Mouse (Mus musculus): ENCODE data around the gene Ech1. TPM values are rescaled to one million over a fixed set of nuclear protein-coding genes. Genes with fewer than 3 reads are reported as not detected.

Gene Ech1
- polyA plus RNA-seq, 1 experiment: 132 TPM

GRCm38 (mm10) chr7:28847273-28847672 lies 22.3 kb downstream of the Ech1 start:
- Histone ChIP-seq H3K27me3 (ENCODE audit: control insufficient read depth, insufficient read depth, insufficient read length) (no peaks in the 10 kb centered on the region), H3K36me3 (ENCODE audit: control insufficient read depth, insufficient read depth) (no peaks in the 10 kb centered on the region), H3K79me2 (ENCODE audit: control insufficient read depth, insufficient read depth) (no peaks in the 10 kb centered on the region), H3K4me2 (ENCODE audit: low read depth) (no peak overlapping the region), H3ac (ENCODE audit: control insufficient read depth, insufficient read length) (no peak overlapping the region), H3K4me3 (no peak overlapping the region)
- TF ChIP-seq POLR2AphosphoS2 (IDR thresholded peaks at IDR 0.05; ENCODE audit: insufficient read length, low read depth) (no peak), POLR2A (IDR thresholded peaks at IDR 0.05; ENCODE audit: insufficient read length, low read depth) (no peak), USF1 (IDR thresholded peaks at IDR 0.05; ENCODE audit: low read depth) (no peak), MYOD1 (IDR thresholded peaks at IDR 0.05; ENCODE audit: control insufficient read depth in 1 of 3, insufficient read length in 2 of 3, low read depth in 2 of 3) (no peak), CEBPB (IDR thresholded peaks at IDR 0.05; ENCODE audit: insufficient read depth, poor library complexity, severe bottlenecking) (no peak), MYOG (IDR thresholded peaks at IDR 0.05; ENCODE audit: control insufficient read depth in 1 of 3, insufficient read depth in 1 of 3, insufficient read length in 2 of 3, low read depth in 2 of 3) (no peak)

GRCm38 (mm10) chr7:28849700-28850236 lies 24.8 kb downstream of the Ech1 start:
- Histone ChIP-seq H3K4me2 (ENCODE audit: low read depth) (no peak overlapping the region), H3ac (ENCODE audit: control insufficient read depth, insufficient read length) (no peak overlapping the region), H3K79me2 (ENCODE audit: control insufficient read depth, insufficient read depth) (no peaks in the 10 kb centered on the region), H3K36me3 (ENCODE audit: control insufficient read depth, insufficient read depth) (no peaks in the 10 kb centered on the region), H3K4me3 (no peak overlapping the region), H3K27me3 (ENCODE audit: control insufficient read depth, insufficient read depth, insufficient read length) (no peaks in the 10 kb centered on the region)
- TF ChIP-seq TCF12 (IDR thresholded peaks at IDR 0.05; ENCODE audit: insufficient read depth, poor library complexity, severe bottlenecking) (no peak), MYOG (IDR thresholded peaks at IDR 0.05; ENCODE audit: control insufficient read depth in 1 of 3, insufficient read depth in 1 of 3, insufficient read length in 2 of 3, low read depth in 2 of 3) (no peak), E2F4 (IDR thresholded peaks at IDR 0.05; ENCODE audit: insufficient read depth) (no peak), MYOD1 (IDR thresholded peaks at IDR 0.05; ENCODE audit: control insufficient read depth in 1 of 3, insufficient read length in 2 of 3, low read depth in 2 of 3) (no peak), TCF3 (IDR thresholded peaks at IDR 0.05; ENCODE audit: insufficient read length, low read depth) (no peak), SRF (IDR thresholded peaks at IDR 0.05; ENCODE audit: control insufficient read depth, insufficient read length, low read depth) (no peak), POLR2AphosphoS2 (IDR thresholded peaks at IDR 0.05; ENCODE audit: insufficient read length, low read depth) (no peak), USF1 (IDR thresholded peaks at IDR 0.05; ENCODE audit: low read depth) (no peak), CEBPB (IDR thresholded peaks at IDR 0.05; ENCODE audit: insufficient read depth, poor library complexity, severe bottlenecking) (no peak), POLR2A (IDR thresholded peaks at IDR 0.05; ENCODE audit: insufficient read length, low read depth) (no peak), MAX (IDR thresholded peaks at IDR 0.05; ENCODE audit: low read depth) (no peak)

GRCm38 (mm10) chr7:28850642-28851041 lies 25.6 kb downstream of the Ech1 start:
- Histone ChIP-seq H3K79me2 (ENCODE audit: control insufficient read depth, insufficient read depth) (no peaks in the 10 kb centered on the region), H3K4me3 (no peak overlapping the region), H3ac (ENCODE audit: control insufficient read depth, insufficient read length) (no peak overlapping the region), H3K4me2 (ENCODE audit: low read depth) (no peak overlapping the region), H3K27me3 (ENCODE audit: control insufficient read depth, insufficient read depth, insufficient read length) (no peaks in the 10 kb centered on the region), H3K36me3 (ENCODE audit: control insufficient read depth, insufficient read depth) (no peaks in the 10 kb centered on the region)
- TF ChIP-seq MYOD1 (IDR thresholded peaks at IDR 0.05; ENCODE audit: control insufficient read depth in 1 of 3, insufficient read length in 2 of 3, low read depth in 2 of 3) (no peak), REST (IDR thresholded peaks at IDR 0.05; ENCODE audit: insufficient read depth, insufficient read length) (no peak), TCF12 (IDR thresholded peaks at IDR 0.05; ENCODE audit: insufficient read depth, poor library complexity, severe bottlenecking) (no peak), SRF (IDR thresholded peaks at IDR 0.05; ENCODE audit: control insufficient read depth, insufficient read length, low read depth) (no peak), MYOG (IDR thresholded peaks at IDR 0.05; ENCODE audit: control insufficient read depth in 1 of 3, insufficient read depth in 1 of 3, insufficient read length in 2 of 3, low read depth in 2 of 3) (no peak), E2F4 (IDR thresholded peaks at IDR 0.05; ENCODE audit: insufficient read depth) (no peak), USF1 (IDR thresholded peaks at IDR 0.05; ENCODE audit: low read depth) (no peak), POLR2A (IDR thresholded peaks at IDR 0.05; ENCODE audit: insufficient read length, low read depth) (no peak)

GRCm38 (mm10) chr7:28859953-28860352 lies 34.9 kb downstream of the Ech1 start:
- no peaks in the 10 kb centered on the region for H3K36me3 ChIP-seq (ENCODE audit: control insufficient read depth, insufficient read depth)
- no peak overlapping the region for H3K4me3 ChIP-seq
- H3ac ChIP-seq (ENCODE audit: control insufficient read depth, insufficient read length): no peak overlapping the region
- H3K27me3 ChIP-seq (ENCODE audit: control insufficient read depth, insufficient read depth, insufficient read length): no peaks in the 10 kb centered on the region
- TF ChIP-seq E2F4 (IDR thresholded peaks at IDR 0.05; ENCODE audit: insufficient read depth): no peak
- no peak for TF ChIP-seq TCF12 (IDR thresholded peaks at IDR 0.05; ENCODE audit: insufficient read depth, poor library complexity, severe bottlenecking)
- no peak for TF ChIP-seq REST (IDR thresholded peaks at IDR 0.05; ENCODE audit: insufficient read depth, insufficient read length)
- no peak for TF ChIP-seq TCF3 (IDR thresholded peaks at IDR 0.05; ENCODE audit: insufficient read length, low read depth)
- no peak for TF ChIP-seq USF1 (IDR thresholded peaks at IDR 0.05; ENCODE audit: low read depth)
- no peak for TF ChIP-seq POLR2A (IDR thresholded peaks at IDR 0.05; ENCODE audit: insufficient read length, low read depth)
- TF ChIP-seq SRF (IDR thresholded peaks at IDR 0.05; ENCODE audit: control insufficient read depth, insufficient read length, low read depth): no peak
- H3K79me2 ChIP-seq (ENCODE audit: control insufficient read depth, insufficient read depth): no peaks in the 10 kb centered on the region
- no peak overlapping the region for H3K4me2 ChIP-seq (ENCODE audit: low read depth)

GRCm38 (mm10) chr7:28860898-28861297 lies 35.9 kb downstream of the Ech1 start:
- Histone ChIP-seq H3K36me3 (ENCODE audit: control insufficient read depth, insufficient read depth) (no peaks in the 10 kb centered on the region), H3K79me2 (ENCODE audit: control insufficient read depth, insufficient read depth) (no peaks in the 10 kb centered on the region), H3K4me2 (ENCODE audit: low read depth) (no peak overlapping the region), H3ac (ENCODE audit: control insufficient read depth, insufficient read length) (no peak overlapping the region), H3K4me3 (no peak overlapping the region), H3K27me3 (ENCODE audit: control insufficient read depth, insufficient read depth, insufficient read length) (no peaks in the 10 kb centered on the region)
- TF ChIP-seq CEBPB (IDR thresholded peaks at IDR 0.05; ENCODE audit: insufficient read depth, poor library complexity, severe bottlenecking) (no peak), POLR2AphosphoS2 (IDR thresholded peaks at IDR 0.05; ENCODE audit: insufficient read length, low read depth) (no peak), TCF3 (IDR thresholded peaks at IDR 0.05; ENCODE audit: insufficient read length, low read depth) (no peak), E2F4 (IDR thresholded peaks at IDR 0.05; ENCODE audit: insufficient read depth) (no peak), TCF12 (IDR thresholded peaks at IDR 0.05; ENCODE audit: insufficient read depth, poor library complexity, severe bottlenecking) (no peak), POLR2A (IDR thresholded peaks at IDR 0.05; ENCODE audit: insufficient read length, low read depth) (no peak), MAX (IDR thresholded peaks at IDR 0.05; ENCODE audit: low read depth) (no peak), REST (IDR thresholded peaks at IDR 0.05; ENCODE audit: insufficient read depth, insufficient read length) (no peak), MYOD1 (IDR thresholded peaks at IDR 0.05; ENCODE audit: control insufficient read depth in 1 of 3, insufficient read length in 2 of 3, low read depth in 2 of 3) (no peak), MYOG (IDR thresholded peaks at IDR 0.05; ENCODE audit: control insufficient read depth in 1 of 3, insufficient read depth in 1 of 3, insufficient read length in 2 of 3, low read depth in 2 of 3) (no peak), SRF (IDR thresholded peaks at IDR 0.05; ENCODE audit: control insufficient read depth, insufficient read length, low read depth) (no peak), USF1 (IDR thresholded peaks at IDR 0.05; ENCODE audit: low read depth) (no peak)

All from myocyte (in vitro differentiated cells).